Mouse (Mus musculus) midbrain, embryonic 13.5 days (tissue): Measurements from ENCODE around the gene Krt88. TPM values are rescaled to one million over a fixed set of nuclear protein-coding genes. Genes with fewer than 3 reads are reported as not detected.

ENCODE experiments used
- ATAC-seq: fragments of 200-750 bp; cut with Nextera tagmentation; 2 replicates; pipeline ENCODE4 v1.8.0; 2017; ENCODE audit warnings: mild to moderate bottlenecking, moderate TSS enrichment, moderate library complexity
- H3K27ac ChIP-seq: fragments of 300-500 bp; sonication (generic); 2 replicates; pipeline ENCODE4 v1.5.1; 2015; ENCODE audit warnings: inconsistent platforms, mild to moderate bottlenecking, moderate library complexity
- H3K27me3 ChIP-seq: fragments of 300-500 bp; sonication (generic); 2 replicates; pipeline ENCODE4 v1.6.1; 2015; ENCODE audit warnings: mild to moderate bottlenecking, inconsistent platforms
- H3K36me3 ChIP-seq: fragments of 300-500 bp; sonication (generic); 2 replicates; pipeline ENCODE4 v1.6.1; 2015; ENCODE audit warnings: mild to moderate bottlenecking, inconsistent platforms
- H3K4me1 ChIP-seq: fragments of 300-500 bp; sonication (generic); replicated peaks from 2 replicates; pipeline ENCODE4 v1.6.1; 2015; ENCODE audit warnings: inconsistent platforms
- H3K4me2 ChIP-seq: fragments of 300-500 bp; sonication (generic); replicated peaks from 2 replicates; pipeline ENCODE4 v1.6.1; 2015; ENCODE audit warnings: moderate library complexity, mild to moderate bottlenecking, inconsistent platforms
- H3K4me3 ChIP-seq: fragments of 300-500 bp; sonication (generic); replicated peaks from 2 replicates; pipeline ENCODE4 v1.5.1; 2015; ENCODE audit warnings: mild to moderate bottlenecking, inconsistent platforms
- H3K9ac ChIP-seq: fragments of 300-500 bp; sonication (generic); replicated peaks from 2 replicates; pipeline ENCODE4 v1.6.1; 2015; ENCODE audit warnings: mild to moderate bottlenecking, inconsistent platforms
- H3K9me3 ChIP-seq: fragments of 300-500 bp; sonication (generic); 2 replicates; pipeline ENCODE4 v1.6.1; 2016; ENCODE audit warnings: mild to moderate bottlenecking, inconsistent platforms
- WGBS: fragments of 180-500 bp; shearing (Covaris S2); methylation state at CpG from one replicate; pipeline ENCODE4 v1.1.7; 2015; 5-methylcytosine and 5-hydroxymethylcytosine counted together
- polyA plus RNA-seq: library from polyadenylated mRNA; unstranded; fragments of >200 nt; fragmentation: Nextera tagmentation; extraction: Ambion mirVana; gene quantifications from 2 replicates; pipeline ENCODE4 v1.2.1, GENCODE M21; 2015

Gene Krt88
- polyA plus RNA-seq, 1 experiment from 2014 or later = not detected

- no peaks in the 10 kb centered on the region for H3K4me1 ChIP-seq
- H3K4me3 ChIP-seq = no peak overlapping the region
- no peak overlapping the region for H3K4me2 ChIP-seq
- ATAC-seq = no peak
- H3K9me3 ChIP-seq = no peaks in the 10 kb centered on the region
- no peak overlapping the region for H3K9ac ChIP-seq
- WGBS = 80% methylated on average over 11 of the region's 11 CpGs
- H3K36me3 ChIP-seq = no peaks in the 10 kb centered on the region
- no peak overlapping the region for H3K27ac ChIP-seq
- H3K27me3 ChIP-seq = no peaks in the 10 kb centered on the region
Measured at GRCm38 (mm10) chr15:101446572-101446971, 972 bp upstream of the Krt88 start.

GRCm38 (mm10) chr15:101453093-101453736, 5.7 kb downstream of the Krt88 start:
- Histone ChIP-seq H3K36me3 (no peaks in the 10 kb centered on the region), H3K4me3 (no peak overlapping the region), H3K4me1 (peaks cover 1% of the 10 kb centered on the region; the same call in 1 of the 2 replicates), H3K4me2 (0 out of 2 replicates have a peak overlapping the region, but pooled peaks have one; percentile 28), H3K27ac (no peak overlapping the region), H3K27me3 (no peaks in the 10 kb centered on the region), H3K9me3 (0 out of 2 replicates have a peak, but pooled peaks cover 2% of the 10 kb centered on the region), H3K9ac (no peak overlapping the region)
- ATAC-seq = 0 out of 2 replicates have a peak, but pooled peaks have one; percentile 27
- WGBS = 7% methylated on average over 13 of the region's 13 CpGs

DNA sequence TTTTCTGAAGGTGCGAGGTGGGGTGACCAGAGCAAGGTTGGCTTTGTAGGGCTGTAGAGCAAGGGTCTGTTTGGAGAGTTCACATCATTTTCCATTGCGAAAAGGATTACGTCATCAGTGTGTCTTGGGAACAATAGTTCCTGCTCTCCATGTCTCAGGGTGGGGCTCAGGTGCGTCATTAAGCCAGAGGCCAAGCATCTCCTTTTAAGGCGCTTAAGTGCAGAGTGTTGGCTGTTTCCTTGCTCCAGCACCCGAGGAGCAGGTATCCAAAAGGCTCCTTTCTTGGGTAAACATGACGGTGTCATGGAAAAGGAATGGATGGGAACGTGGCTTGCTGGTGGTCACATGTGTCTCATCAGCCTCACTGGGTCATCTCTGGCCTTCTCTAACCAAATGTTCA, 7.2 kb downstream of the Krt88 start:
- H3K4me2 ChIP-seq = no peak overlapping the region
- ATAC-seq = no peak
- H3K9ac ChIP-seq = no peak overlapping the region
- no peak overlapping the region for H3K27ac ChIP-seq
- H3K27me3 ChIP-seq = no peaks in the 10 kb centered on the region
- WGBS = 92% methylated on average over 8 of the region's 8 CpGs
- H3K36me3 ChIP-seq = no peaks in the 10 kb centered on the region
- 0 out of 2 replicates have a peak, but pooled peaks cover 2% of the 10 kb centered on the region for H3K9me3 ChIP-seq
- H3K4me3 ChIP-seq = no peak overlapping the region
- peaks cover 10% of the 10 kb centered on the region for H3K4me1 ChIP-seq

DNA sequence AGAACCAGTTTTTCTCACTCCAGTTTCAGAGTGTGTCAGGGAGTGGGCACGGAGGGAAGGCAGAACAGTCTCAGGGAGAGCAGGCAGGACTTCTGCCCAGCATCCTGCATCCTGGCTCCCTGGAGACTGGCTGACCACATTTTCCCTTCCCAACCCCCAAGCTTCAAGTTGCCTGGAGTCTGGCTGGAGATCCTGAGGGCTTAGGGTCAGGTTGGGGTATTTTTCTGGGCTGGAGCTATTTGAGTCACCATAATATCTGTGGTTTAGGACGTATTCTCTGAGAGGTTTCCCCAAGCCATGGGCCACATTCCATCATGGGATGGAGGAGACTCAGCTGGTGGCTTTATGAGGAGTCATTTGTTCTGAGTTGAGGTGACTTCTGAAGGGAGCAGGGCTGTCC, 7.7 kb downstream of the Krt88 start:
- 86% methylated on average over 2 of the region's 2 CpGs for WGBS
- Histone ChIP-seq H3K36me3 (no peaks in the 10 kb centered on the region), H3K27ac (no peak overlapping the region), H3K9me3 (0 out of 2 replicates have a peak, but pooled peaks cover 2% of the 10 kb centered on the region), H3K4me2 (no peak overlapping the region), H3K4me3 (no peak overlapping the region), H3K9ac (no peak overlapping the region), H3K4me1 (peaks cover 10% of the 10 kb centered on the region), H3K27me3 (no peaks in the 10 kb centered on the region)
- ATAC-seq = no peak

DNA sequence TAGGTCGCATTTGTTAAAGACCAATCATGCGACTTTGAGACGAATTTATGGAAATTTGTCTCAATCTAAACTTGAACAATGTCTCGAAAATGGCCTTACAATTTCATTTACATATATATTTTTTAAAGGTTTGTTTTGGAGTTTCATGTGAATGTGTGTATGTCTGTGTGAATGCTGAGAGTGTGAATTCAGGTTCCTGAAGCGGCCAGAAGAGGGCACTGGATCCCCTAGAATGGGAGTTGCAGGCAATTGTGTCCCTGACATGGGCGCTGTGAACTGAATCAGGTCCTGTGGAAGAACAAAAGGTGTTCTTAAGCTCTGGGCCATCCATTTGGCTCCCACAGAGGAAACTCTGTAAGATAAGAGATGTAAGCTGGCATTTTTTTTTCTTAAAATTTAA, 8.3 kb downstream of the Krt88 start:
- H3K4me1 ChIP-seq = peaks cover 10% of the 10 kb centered on the region
- no peaks in the 10 kb centered on the region for H3K27me3 ChIP-seq
- H3K4me3 ChIP-seq = no peak overlapping the region
- no peak overlapping the region for H3K4me2 ChIP-seq
- no peaks in the 10 kb centered on the region for H3K36me3 ChIP-seq
- no peak overlapping the region for H3K9ac ChIP-seq
- 90% methylated on average over 6 of the region's 6 CpGs for WGBS
- 0 out of 2 replicates have a peak, but pooled peaks cover 2% of the 10 kb centered on the region for H3K9me3 ChIP-seq
- no peak overlapping the region for H3K27ac ChIP-seq
- ATAC-seq = no peak

- Histone ChIP-seq H3K9me3 (0 out of 2 replicates have a peak, but pooled peaks cover 2% of the 10 kb centered on the region), H3K27me3 (no peaks in the 10 kb centered on the region), H3K36me3 (no peaks in the 10 kb centered on the region), H3K4me2 (no peak overlapping the region), H3K4me1 (peaks cover 10% of the 10 kb centered on the region), H3K27ac (no peak overlapping the region), H3K9ac (no peak overlapping the region), H3K4me3 (no peak overlapping the region)
- WGBS = 38% methylated on average over 16 of the region's 16 CpGs
- ATAC-seq = no peak
Measured at GRCm38 (mm10) chr15:101458361-101458930, 10.9 kb downstream of the Krt88 start.

DNA sequence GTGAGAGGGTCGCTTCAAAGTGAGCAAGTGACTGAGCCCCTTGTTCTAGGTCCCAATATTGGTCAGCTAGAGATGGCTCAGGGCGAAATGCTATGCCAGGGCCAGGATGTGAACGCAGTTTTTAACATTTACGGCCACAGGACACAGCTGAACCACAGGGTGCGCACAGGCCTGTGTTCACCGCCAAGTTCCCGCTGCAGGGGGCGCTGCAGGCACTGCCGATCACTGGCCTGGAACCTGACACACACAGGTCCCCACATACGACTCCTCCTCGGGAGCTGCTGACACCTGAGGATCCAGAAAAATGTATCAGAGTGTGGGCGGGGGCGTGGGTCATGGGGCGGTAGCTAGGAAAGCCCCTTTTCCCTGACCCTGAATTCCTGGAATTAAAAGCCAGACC, 11.7 kb downstream of the Krt88 start:
- Histone ChIP-seq H3K4me1 (peaks cover 10% of the 10 kb centered on the region), H3K9ac (no peak overlapping the region), H3K36me3 (no peaks in the 10 kb centered on the region), H3K4me2 (no peak overlapping the region), H3K9me3 (0 out of 2 replicates have a peak, but pooled peaks cover 2% of the 10 kb centered on the region), H3K27me3 (no peaks in the 10 kb centered on the region), H3K4me3 (no peak overlapping the region), H3K27ac (no peak overlapping the region)
- no peak for ATAC-seq
- whole genome bisulfite sequencing = 79% methylated on average over 14 of the region's 14 CpGs

- H3K27ac ChIP-seq = no peak within 1 kb of the TSS
- no peak within 1 kb of the TSS for H3K4me3 ChIP-seq
- no peak within 1 kb of the TSS for H3K4me2 ChIP-seq
- H3K27me3 ChIP-seq = no peaks in the 10 kb centered on the region
- H3K9me3 ChIP-seq = no peaks in the 10 kb centered on the region
- H3K4me1 ChIP-seq = peaks cover 6% of the 10 kb centered on the region
- no peak within 1 kb of the TSS for H3K9ac ChIP-seq
- 83% methylated on average over 13 of the region's 13 CpGs for WGBS
- no peak for ATAC-seq
- H3K36me3 ChIP-seq = no peaks in the 10 kb centered on the region
Measured at GRCm38 (mm10) chr15:101463651-101464050, 16.1 kb downstream of the Krt88 start, which contains the start of gene Krt81. TSS of gene Krt81 (minus strand) at chr15:101463751.

- Histone ChIP-seq H3K36me3 (no peaks in the 10 kb centered on the region), H3K9me3 (no peaks in the 10 kb centered on the region), H3K27ac (no peak overlapping the region), H3K9ac (no peak overlapping the region), H3K4me3 (no peak overlapping the region), H3K4me2 (no peak overlapping the region), H3K4me1 (no peaks in the 10 kb centered on the region), H3K27me3 (no peaks in the 10 kb centered on the region)
- 95% methylated on average over 4 of the region's 4 CpGs for WGBS
- no peak for ATAC-seq
Measured at GRCm38 (mm10) chr15:101469093-101469492, 21.5 kb downstream of the Krt88 start.

GRCm38 (mm10) chr15:101472952-101473528, 25.5 kb downstream of the Krt88 start, which contains the start of gene Krt86:
TSS of gene Krt86 (plus strand) at chr15:101473478.
- Histone ChIP-seq H3K4me1 (no peaks in the 10 kb centered on the region), H3K27ac (no peak within 1 kb of the TSS), H3K9ac (no peak within 1 kb of the TSS), H3K4me3 (no peak within 1 kb of the TSS), H3K4me2 (no peak within 1 kb of the TSS), H3K36me3 (no peaks in the 10 kb centered on the region), H3K9me3 (no peaks in the 10 kb centered on the region), H3K27me3 (peaks cover 10% of the 10 kb centered on the region; the same call in 1 of the 2 replicates)
- 43% methylated on average over 10 of the region's 10 CpGs for WGBS
- no peak for ATAC-seq

DNA sequence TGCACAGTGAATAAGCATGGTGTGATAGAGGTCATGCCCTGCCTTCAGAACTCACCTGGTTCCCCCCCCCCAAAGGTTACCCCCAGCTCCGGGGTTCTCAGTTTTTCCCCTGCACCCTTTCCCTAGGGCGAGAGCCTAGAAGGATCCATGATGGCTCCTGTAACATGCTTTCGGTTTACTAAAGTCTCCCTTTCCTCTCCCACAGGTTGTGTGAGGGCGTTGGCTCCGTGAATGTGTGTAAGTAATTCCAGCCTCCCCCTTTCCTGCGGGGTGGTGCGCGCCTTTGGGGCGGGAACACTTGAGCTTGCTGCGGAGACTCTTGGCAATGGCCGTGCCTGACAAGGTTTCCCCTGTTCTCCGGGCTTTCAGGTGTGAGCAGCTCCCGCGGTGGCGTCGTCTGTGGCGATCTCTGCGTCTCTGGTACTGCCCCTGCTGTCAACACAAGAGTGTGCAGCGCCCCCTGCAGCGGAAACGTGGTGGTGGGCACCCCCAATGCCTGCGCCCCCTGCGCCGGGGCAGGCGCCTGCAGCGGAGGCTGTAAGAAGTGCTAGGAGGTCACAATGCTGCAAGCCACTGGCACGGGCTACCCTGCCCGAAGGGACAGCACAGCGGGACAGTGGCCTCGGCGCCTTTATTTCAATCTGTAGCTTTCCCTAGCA, 31.6 kb downstream of the Krt88 start:
- WGBS = 8% methylated on average over 31 of the region's 31 CpGs

DNA sequence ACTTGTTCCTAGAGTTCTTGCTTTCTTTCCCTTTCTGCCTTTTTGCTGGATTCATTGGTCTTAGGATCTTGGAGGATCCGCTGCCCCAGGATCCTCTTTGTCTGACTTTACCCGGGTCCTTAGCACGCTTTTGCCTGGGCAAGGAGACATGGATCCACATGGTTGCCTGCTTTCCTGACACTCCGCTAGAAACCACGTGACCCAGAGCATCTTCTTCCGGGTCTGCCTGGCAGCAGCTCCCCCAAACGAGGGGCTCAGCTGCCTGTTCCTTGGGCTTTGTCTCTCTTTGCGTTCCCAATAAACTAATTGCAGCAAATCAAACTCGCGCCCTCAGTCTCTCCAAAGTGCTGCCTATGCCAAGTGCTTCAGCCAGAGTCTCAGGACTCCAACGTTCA, 32.1 kb downstream of the Krt88 start:
- WGBS = 31% methylated on average over 11 of the region's 11 CpGs
- ATAC-seq = peak; percentile 56; the same call in 1 of the 2 replicates
- peaks cover 13% of the 10 kb centered on the region; the same call in 1 of the 2 replicates for H3K27me3 ChIP-seq

More for the DNA sequence above, 31.6 kb downstream of the Krt88 start:
- Histone ChIP-seq H3K27ac (no peak overlapping the region), H3K27me3 (peaks cover 13% of the 10 kb centered on the region; the same call in 1 of the 2 replicates), H3K4me1 (peaks cover 11% of the 10 kb centered on the region), H3K9me3 (no peaks in the 10 kb centered on the region), H3K4me2 (peak overlapping the region; percentile 69), H3K4me3 (peak overlapping the region; percentile 38), H3K9ac (peak overlapping the region; percentile 52), H3K36me3 (no peaks in the 10 kb centered on the region)
- ATAC-seq = peak; percentile 60; the same call in 1 of the 2 replicates

More for the DNA sequence above, 32.1 kb downstream of the Krt88 start:
- Histone ChIP-seq H3K4me2 (peak overlapping the region; percentile 69), H3K9me3 (no peaks in the 10 kb centered on the region), H3K9ac (no peak overlapping the region), H3K4me1 (peaks cover 11% of the 10 kb centered on the region), H3K36me3 (no peaks in the 10 kb centered on the region), H3K27ac (no peak overlapping the region), H3K4me3 (peak overlapping the region; percentile 38)
